Mouse (Mus musculus): ENCODE results near the gene Gm37240. TPM values are rescaled to one million over a fixed set of nuclear protein-coding genes. Genes with fewer than 3 reads are reported as not detected.

The Gm37240 gene
- polyA plus RNA-seq, 1 experiment from 2014 or later = 7.2 TPM

- H3K36me3 ChIP-seq = peaks cover 25% of the 10 kb centered on the region
- H3K27me3 ChIP-seq (replicated peaks) = no peaks in the 10 kb centered on the region
- ATAC-seq (ENCODE audit: extremely low read depth, insufficient number of reproducible peaks, low FRiP score, low TSS enrichment) = no peak
- WGBS = 76% methylated on average over 5 of the region's 5 CpGs
- no peak overlapping the region for H3K4me2 ChIP-seq
- no peak overlapping the region for H3K9ac ChIP-seq
- H3K4me3 ChIP-seq = no peak overlapping the region
- peaks cover 12% of the 10 kb centered on the region; the same call in 1 of the 2 replicates for H3K4me1 ChIP-seq
- H3K27ac ChIP-seq (replicated peaks) = no peak overlapping the region
- H3K9me3 ChIP-seq = no peaks in the 10 kb centered on the region
These were observed 1354.1 kb downstream of the Gm37240 start for GRCm38 (mm10) chr3:84533227-84533626.

- Histone ChIP-seq H3K27me3 (replicated peaks) (no peaks in the 10 kb centered on the region), H3K4me1 (peaks cover 16% of the 10 kb centered on the region), H3K4me2 (no peak overlapping the region), H3K4me3 (no peak overlapping the region), H3K36me3 (peaks cover 32% of the 10 kb centered on the region), H3K27ac (replicated peaks) (no peak overlapping the region), H3K9ac (no peak overlapping the region), H3K9me3 (no peaks in the 10 kb centered on the region)
- no peak for ATAC-seq (ENCODE audit: extremely low read depth, insufficient number of reproducible peaks, low FRiP score, low TSS enrichment)
- WGBS = 80% methylated on average over 2 of the region's 2 CpGs
These were observed 1358.3 kb downstream of the Gm37240 start for GRCm38 (mm10) chr3:84529021-84529420.

GRCm38 (mm10) chr3:84524952-84525351, 1362.4 kb downstream of the Gm37240 start:
- no peaks in the 10 kb centered on the region for H3K27me3 ChIP-seq (replicated peaks)
- no peaks in the 10 kb centered on the region for H3K9me3 ChIP-seq
- peaks cover 16% of the 10 kb centered on the region for H3K36me3 ChIP-seq
- peaks cover 16% of the 10 kb centered on the region for H3K4me1 ChIP-seq
- no peak overlapping the region for H3K4me2 ChIP-seq
- no peak overlapping the region for H3K27ac ChIP-seq (replicated peaks)
- WGBS = 70% methylated on average over 1 of the region's 1 CpGs
- ATAC-seq (ENCODE audit: extremely low read depth, insufficient number of reproducible peaks, low FRiP score, low TSS enrichment) = no peak
- H3K9ac ChIP-seq = no peak overlapping the region
- no peak overlapping the region for H3K4me3 ChIP-seq

- H3K27ac ChIP-seq (replicated peaks) = no peak overlapping the region
- H3K9ac ChIP-seq = no peak overlapping the region
- H3K9me3 ChIP-seq = no peaks in the 10 kb centered on the region
- H3K4me1 ChIP-seq = peaks cover 13% of the 10 kb centered on the region
- H3K4me2 ChIP-seq = no peak overlapping the region
- 83% methylated on average over 3 of the region's 3 CpGs for WGBS
- no peaks in the 10 kb centered on the region for H3K27me3 ChIP-seq (replicated peaks)
- no peak for ATAC-seq (ENCODE audit: extremely low read depth, insufficient number of reproducible peaks, low FRiP score, low TSS enrichment)
- peaks cover 33% of the 10 kb centered on the region for H3K36me3 ChIP-seq
- no peak overlapping the region for H3K4me3 ChIP-seq
These were observed 1371.2 kb downstream of the Gm37240 start for GRCm38 (mm10) chr3:84516163-84516562.

GRCm38 (mm10) chr3:84512774-84513515, 1374.4 kb downstream of the Gm37240 start:
- peaks cover 13% of the 10 kb centered on the region for H3K4me1 ChIP-seq
- no peak overlapping the region; the same call in 1 of the 2 replicates for H3K27ac ChIP-seq (replicated peaks)
- no peaks in the 10 kb centered on the region for H3K9me3 ChIP-seq
- H3K4me2 ChIP-seq = no peak overlapping the region
- ATAC-seq (ENCODE audit: extremely low read depth, insufficient number of reproducible peaks, low FRiP score, low TSS enrichment) = no peak
- no peak overlapping the region for H3K9ac ChIP-seq
- H3K4me3 ChIP-seq = no peak overlapping the region
- 60% methylated on average over 6 of the region's 6 CpGs for WGBS
- no peaks in the 10 kb centered on the region for H3K27me3 ChIP-seq (replicated peaks)
- peaks cover 30% of the 10 kb centered on the region for H3K36me3 ChIP-seq

GRCm38 (mm10) chr3:84505193-84505592, 1382.1 kb downstream of the Gm37240 start:
- peaks cover 27% of the 10 kb centered on the region for H3K36me3 ChIP-seq
- 61% methylated on average over 4 of the region's 4 CpGs for WGBS
- ATAC-seq (ENCODE audit: extremely low read depth, insufficient number of reproducible peaks, low FRiP score, low TSS enrichment) = no peak

GRCm38 (mm10) chr3:84504291-84504690, 1383.0 kb downstream of the Gm37240 start:
- Histone ChIP-seq H3K4me3 (no peak overlapping the region), H3K36me3 (peaks cover 25% of the 10 kb centered on the region), H3K4me2 (no peak overlapping the region), H3K27ac (replicated peaks) (no peak overlapping the region), H3K27me3 (replicated peaks) (no peaks in the 10 kb centered on the region), H3K9me3 (no peaks in the 10 kb centered on the region), H3K9ac (no peak overlapping the region), H3K4me1 (peaks cover 11% of the 10 kb centered on the region)
- 84% methylated on average over 8 of the region's 8 CpGs for WGBS
- ATAC-seq (ENCODE audit: extremely low read depth, insufficient number of reproducible peaks, low FRiP score, low TSS enrichment) = no peak

More at GRCm38 (mm10) chr3:84505193-84505592, 1382.1 kb downstream of the Gm37240 start:
- no peaks in the 10 kb centered on the region for H3K27me3 ChIP-seq (replicated peaks)
- no peak overlapping the region for H3K27ac ChIP-seq (replicated peaks)
- no peak overlapping the region for H3K4me3 ChIP-seq
- no peak overlapping the region for H3K9ac ChIP-seq
- H3K9me3 ChIP-seq = no peaks in the 10 kb centered on the region
- no peak overlapping the region for H3K4me2 ChIP-seq
- peaks cover 11% of the 10 kb centered on the region for H3K4me1 ChIP-seq

GRCm38 (mm10) chr3:84502101-84502500, 1385.2 kb downstream of the Gm37240 start:
- Histone ChIP-seq H3K9me3 (no peaks in the 10 kb centered on the region), H3K36me3 (peaks cover 25% of the 10 kb centered on the region), H3K27ac (replicated peaks) (no peak overlapping the region), H3K4me1 (peaks cover 11% of the 10 kb centered on the region), H3K27me3 (replicated peaks) (no peaks in the 10 kb centered on the region), H3K4me2 (no peak overlapping the region), H3K4me3 (no peak overlapping the region), H3K9ac (no peak overlapping the region)
- ATAC-seq (ENCODE audit: extremely low read depth, insufficient number of reproducible peaks, low FRiP score, low TSS enrichment) = no peak
- WGBS = 77% methylated on average over 2 of the region's 2 CpGs

GRCm38 (mm10) chr3:84500491-84500890, 1386.8 kb downstream of the Gm37240 start:
- Histone ChIP-seq H3K4me2 (no peak overlapping the region), H3K9ac (no peak overlapping the region), H3K27me3 (replicated peaks) (no peaks in the 10 kb centered on the region), H3K27ac (replicated peaks) (no peak overlapping the region), H3K9me3 (no peaks in the 10 kb centered on the region), H3K4me3 (no peak overlapping the region), H3K36me3 (peaks cover 36% of the 10 kb centered on the region), H3K4me1 (peaks cover 11% of the 10 kb centered on the region)
- 83% methylated on average over 10 of the region's 10 CpGs for WGBS
- ATAC-seq (ENCODE audit: extremely low read depth, insufficient number of reproducible peaks, low FRiP score, low TSS enrichment) = no peak

GRCm38 (mm10) chr3:84497718-84498117, 1389.6 kb downstream of the Gm37240 start:
- 84% methylated on average over 11 of the region's 11 CpGs for WGBS
- Histone ChIP-seq H3K9me3 (no peaks in the 10 kb centered on the region), H3K4me3 (no peak overlapping the region), H3K27me3 (replicated peaks) (no peaks in the 10 kb centered on the region), H3K4me2 (no peak overlapping the region), H3K4me1 (peaks cover 11% of the 10 kb centered on the region), H3K9ac (no peak overlapping the region), H3K27ac (replicated peaks) (no peak overlapping the region), H3K36me3 (peaks cover 43% of the 10 kb centered on the region)
- no peak for ATAC-seq (ENCODE audit: extremely low read depth, insufficient number of reproducible peaks, low FRiP score, low TSS enrichment)

- Histone ChIP-seq H3K27me3 (replicated peaks) (no peaks in the 10 kb centered on the region), H3K4me1 (peaks cover 16% of the 10 kb centered on the region; the same call in 1 of the 2 replicates), H3K9ac (no peak overlapping the region), H3K9me3 (no peaks in the 10 kb centered on the region), H3K36me3 (peaks cover 47% of the 10 kb centered on the region), H3K4me3 (no peak overlapping the region), H3K4me2 (no peak overlapping the region), H3K27ac (replicated peaks) (no peak overlapping the region)
- WGBS = 82% methylated on average over 8 of the region's 8 CpGs
- no peak for ATAC-seq (ENCODE audit: extremely low read depth, insufficient number of reproducible peaks, low FRiP score, low TSS enrichment)
These were observed 1394.7 kb downstream of the Gm37240 start for GRCm38 (mm10) chr3:84492657-84493056.

GRCm38 (mm10) chr3:84492148-84492547, 1395.2 kb downstream of the Gm37240 start:
- WGBS = 74% methylated on average over 4 of the region's 4 CpGs
- H3K4me2 ChIP-seq = no peak overlapping the region
- no peak overlapping the region for H3K4me3 ChIP-seq
- H3K27ac ChIP-seq (replicated peaks) = no peak overlapping the region
- H3K36me3 ChIP-seq = peaks cover 44% of the 10 kb centered on the region
- H3K4me1 ChIP-seq = peaks cover 16% of the 10 kb centered on the region; the same call in 1 of the 2 replicates
- no peaks in the 10 kb centered on the region for H3K9me3 ChIP-seq
- no peak overlapping the region for H3K9ac ChIP-seq
- ATAC-seq (ENCODE audit: extremely low read depth, insufficient number of reproducible peaks, low FRiP score, low TSS enrichment) = no peak
- H3K27me3 ChIP-seq (replicated peaks) = no peaks in the 10 kb centered on the region
